Comparison of ENCODE assay signal across 8 mouse cellular contexts in the genomic region with DNA sequence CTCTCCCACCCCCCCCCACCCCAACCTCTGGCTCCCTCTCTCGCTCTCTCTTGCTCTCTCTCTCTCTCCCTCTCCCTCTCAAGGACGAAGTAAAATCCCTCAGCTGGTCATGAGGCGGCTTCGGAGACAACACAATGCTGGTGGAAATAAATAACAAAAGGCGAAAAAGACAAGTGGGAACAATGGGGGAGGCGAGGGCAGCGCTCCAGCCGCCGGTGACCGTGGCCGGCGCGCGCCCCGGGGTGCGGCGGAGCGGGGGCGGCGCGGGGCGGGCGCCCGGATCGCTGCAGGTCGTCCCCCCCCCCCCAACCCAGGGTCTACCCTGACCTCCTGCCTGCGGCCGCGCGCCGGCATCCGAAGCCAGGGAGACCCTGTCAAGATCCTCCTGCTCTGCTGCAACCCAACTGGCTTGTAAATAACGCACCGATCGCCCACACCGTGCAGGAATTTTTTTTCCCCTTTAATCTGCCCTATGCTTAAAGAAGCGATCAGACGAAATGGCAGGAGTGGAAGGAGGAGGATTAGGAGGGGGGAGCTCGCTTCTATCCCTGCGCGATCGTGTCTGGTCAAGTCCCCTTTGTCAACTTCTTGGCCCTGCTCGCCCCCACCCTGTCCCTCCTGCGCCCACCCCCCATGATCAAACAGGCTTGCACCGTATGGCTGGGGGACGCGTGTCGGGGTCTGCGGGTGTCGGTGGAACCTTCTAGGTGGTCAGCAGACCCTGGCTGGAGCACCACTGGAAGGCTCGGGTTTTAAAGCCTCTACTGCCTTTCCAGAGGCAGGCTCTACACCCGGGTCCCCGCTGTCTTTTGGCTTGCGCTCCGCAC. TPM values are rescaled to one million over a fixed set of nuclear protein-coding genes. Genes with fewer than 3 reads are reported as not detected.
A peak's percentile ranks its signal among the peaks of the same experiment; 100 is the strongest.
DNase-seq lines count a peak whose midpoint lies in the region; ATAC-seq lines count a peak whose summit lies in the region.

No protein-coding gene starts in this region.

- peak overlapping the region; percentile 87 for H3K9ac ChIP-seq in forebrain, embryonic 16.5 days (replicated peaks; ENCODE audit: low read depth, low read length)
- peak overlapping the region; percentile 70 for H3K9ac ChIP-seq in kidney, embryonic 16.5 days (replicated peaks; ENCODE audit: low read length)
- H3K9ac ChIP-seq in midbrain, embryonic 11.5 days (ENCODE audit: low read length): peak overlapping the region; percentile 83

- H3K27me3 ChIP-seq in forebrain, embryonic 16.5 days (replicated peaks; ENCODE audit: control insufficient read depth, insufficient read depth, low read length): no peaks in the 10 kb centered on the region
- H3K27me3 ChIP-seq in kidney, embryonic 16.5 days (ENCODE audit: insufficient read depth, low read length): 0 out of 2 replicates have a peak, but pooled peaks cover 5% of the 10 kb centered on the region
- H3K27me3 ChIP-seq in midbrain, embryonic 11.5 days (ENCODE audit: control insufficient read depth, insufficient read depth, low read length): peaks cover 7% of the 10 kb centered on the region; the same call in 1 of the 2 replicates

- H3K4me3 ChIP-seq in forebrain, embryonic 16.5 days (replicated peaks; ENCODE audit: low read length): peak overlapping the region; percentile 82
- peak overlapping the region; percentile 77 for H3K4me3 ChIP-seq in kidney, embryonic 16.5 days (ENCODE audit: low read length)
- peak overlapping the region; percentile 70 for H3K4me3 ChIP-seq in midbrain, embryonic 11.5 days (ENCODE audit: low read depth, low read length)

- peak; percentile 62 for ATAC-seq in forebrain, embryonic 16.5 days
- ATAC-seq in kidney, embryonic 16.5 days (ENCODE audit: low FRiP score, low TSS enrichment): peak; percentile 39
- ATAC-seq in midbrain, embryonic 11.5 days (ENCODE audit: low FRiP score): peak; percentile 65

- no peaks in the 10 kb centered on the region for H3K36me3 ChIP-seq in forebrain, embryonic 16.5 days (ENCODE audit: control insufficient read depth, insufficient read depth)
- H3K36me3 ChIP-seq in kidney, embryonic 16.5 days (ENCODE audit: insufficient read depth, low read length): no peaks in the 10 kb centered on the region
- no peaks in the 10 kb centered on the region for H3K36me3 ChIP-seq in midbrain, embryonic 11.5 days (ENCODE audit: control insufficient read depth, insufficient read depth, low read length)

- H3K4me2 ChIP-seq in forebrain, embryonic 16.5 days (ENCODE audit: low read length): peak overlapping the region; percentile 95
- H3K4me2 ChIP-seq in kidney, embryonic 16.5 days (replicated peaks; ENCODE audit: low read depth, low read length): peak overlapping the region; percentile 97
- H3K4me2 ChIP-seq in midbrain, embryonic 11.5 days: peak overlapping the region; percentile 46

- peak; percentile 16 for DNase-seq in left cerebral cortex, postnatal 4 days
- DNase-seq in left cerebral cortex, postnatal 25 days (ENCODE audit: low spot score in 2 of 2): no peak
- DNase-seq in adrenal gland, postnatal 25 days: peak; percentile 24
- DNase-seq in midbrain, embryonic 11.5 days (ENCODE audit: low spot score, missing footprints): peak; percentile 94
- DNase-seq in c-Kit-positive CD71-positive TER-119-positive erythroid progenitor cells, embryonic 14.5 days (ENCODE audit: low spot score): no peak
- no peak for DNase-seq in layer of hippocampus, adult 11-12 months (ENCODE audit: low spot score)

- H3K4me1 ChIP-seq in forebrain, embryonic 16.5 days (replicated peaks; ENCODE audit: control insufficient read depth, insufficient read depth, low read length): peaks cover 18% of the 10 kb centered on the region
- H3K4me1 ChIP-seq in kidney, embryonic 16.5 days (ENCODE audit: insufficient read depth, low read length): peaks cover 12% of the 10 kb centered on the region
- H3K4me1 ChIP-seq in midbrain, embryonic 11.5 days (ENCODE audit: control insufficient read depth, insufficient read depth, low read length): no peaks in the 10 kb centered on the region

- 1% methylated on average over 50 of the region's 55 CpGs for WGBS in forebrain, embryonic 16.5 days
- WGBS in kidney, embryonic 16.5 days: 1% methylated on average over 54 of the region's 55 CpGs
- under 1% methylated on average over 45 of the region's 55 CpGs for WGBS in midbrain, embryonic 11.5 days

- H3K27ac ChIP-seq in forebrain, embryonic 16.5 days (ENCODE audit: low read length): peak overlapping the region; percentile 75
- peak overlapping the region; percentile 50; the same call in 1 of the 2 replicates for H3K27ac ChIP-seq in kidney, embryonic 16.5 days (ENCODE audit: low read length)
- H3K27ac ChIP-seq in midbrain, embryonic 11.5 days (ENCODE audit: low read depth, low read length): peak overlapping the region; percentile 60; the same call in 1 of the 2 replicates

- intact Hi-C loops in left cerebral cortex, postnatal 4 days (cut with DNase I): no loop called here
- intact Hi-C loops in left cerebral cortex, postnatal 25 days (cut with DNase I): no loop called here

- no peaks in the 10 kb centered on the region for H3K9me3 ChIP-seq in forebrain, embryonic 16.5 days (ENCODE audit: control insufficient read depth, low read length)
- no peaks in the 10 kb centered on the region for H3K9me3 ChIP-seq in kidney, embryonic 16.5 days (ENCODE audit: low read length)
- no peaks in the 10 kb centered on the region for H3K9me3 ChIP-seq in midbrain, embryonic 11.5 days (ENCODE audit: control insufficient read depth, low read length)

RNA-seq across cellular contexts. Expression of gene Sox5, which starts 0.5 kb away (rescaled TPM):
- 100 to 1,000 TPM; 138 to 165 TPM for total RNA-seq in left cerebral cortex, postnatal 4 days (2021)
- 10 to 100 TPM; 46.4 to 57.5 TPM for total RNA-seq in left cerebral cortex, postnatal 25 days (2021)
- total RNA-seq in adrenal gland, postnatal 25 days (2021): 10.8 and 14.7 TPM in 2 replicates
- 238 and 246 TPM in 2 replicates for polyA plus RNA-seq in forebrain, embryonic 16.5 days (2015; fragmentation: Nextera tagmentation; extraction: Ambion mirVana)
- polyA plus RNA-seq in kidney, embryonic 16.5 days (2015; fragmentation: Nextera tagmentation; extraction: Ambion mirVana): 14.8 and 20.1 TPM in 2 replicates
- polyA plus RNA-seq in midbrain, embryonic 11.5 days (2014; fragmentation: Nextera tagmentation; extraction: Ambion mirVana): 23.0 and 28.9 TPM in 2 replicates

Comparison
In these comparisons a context has a peak if more than half of its experiments do, and no peak if none do; other contexts are left out.
1. DNase-seq: peak in left cerebral cortex, postnatal 4 days (single experiment), adrenal gland, postnatal 25 days (single experiment) and midbrain, embryonic 11.5 days (single experiment); none in left cerebral cortex, postnatal 25 days (0 of 2), c-Kit-positive CD71-positive TER-119-positive erythroid progenitor cells, embryonic 14.5 days (single experiment) and layer of hippocampus, adult 11-12 months (single experiment).
2. H3K4me2 ChIP-seq: peak in every context shown above with its lines; median percentile 97 in kidney, embryonic 16.5 days; 95 in forebrain, embryonic 16.5 days; 46 in midbrain, embryonic 11.5 days.
3. Peak in every context shown above with its lines, with median percentiles within 50 percentile points of each other: ATAC-seq, H3K27ac ChIP-seq, H3K4me3 ChIP-seq and H3K9ac ChIP-seq.